Mouse (Mus musculus) kidney, adult 2 months (tissue): ENCODE data around the gene Tmem171.

Experiments
- CTCF ChIP-seq: fragments of 200-500 bp; conservative IDR thresholded peaks from 2 replicates; pipeline ENCODE4 v1.5.1; 2011; ENCODE audit warnings: low read depth, mild to moderate bottlenecking, control low read depth, low read length, moderate library complexity, mixed read lengths; ENCODE audit not compliant: insufficient read depth, insufficient read length
- POLR2A ChIP-seq: fragments of 200-500 bp; IDR thresholded peaks from one replicate; pipeline ENCODE4 v1.6.1; 2011; ENCODE audit warnings: low read depth, low read length, control low read depth

GRCm38 (mm10) chr13:98673922-98674321, 20.7 kb downstream of the Tmem171 start:
- no peak for TF ChIP-seq POLR2A
- no peak for TF ChIP-seq CTCF
